Mouse (Mus musculus): Measurements from ENCODE around the gene Prdm11.

DNA sequence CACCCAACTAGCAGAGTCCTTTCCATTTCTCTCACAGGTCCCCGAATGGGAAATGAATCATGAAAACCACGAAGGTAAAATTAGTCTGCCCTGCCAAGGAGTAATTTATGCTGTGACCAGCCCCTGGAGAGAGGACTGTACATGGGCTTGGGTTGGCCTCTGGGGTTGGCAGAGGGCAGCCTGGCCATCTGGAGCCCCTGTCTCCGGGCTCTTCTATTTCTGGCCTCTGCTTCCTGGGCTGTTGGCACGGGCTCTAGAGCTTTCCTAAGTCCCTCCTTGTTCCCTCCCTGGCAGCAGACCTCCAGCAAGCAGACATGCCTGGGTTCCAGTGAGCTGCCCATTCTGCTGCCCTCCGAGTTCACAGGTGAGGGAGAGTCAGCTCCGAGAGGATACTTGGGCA lies 15.9 kb downstream of the Prdm11 start:
- TF ChIP-seq CTCF (IDR thresholded peaks at IDR 0.05; ENCODE audit: borderline replicate concordance, insufficient read depth, low read length) = no peak
- no peak for TF ChIP-seq POLR2A (IDR thresholded peaks at IDR 0.05; ENCODE audit: low read depth, low read length)
